Mouse (Mus musculus): ENCODE results near the gene Kctd21. TPM values are rescaled to one million over a fixed set of nuclear protein-coding genes. Genes with fewer than 3 reads are reported as not detected.

Gene Kctd21
- total and polyA plus RNA-seq, 2 experiments from 2014 or later, result 3.2 to 8.4 TPM

DNA sequence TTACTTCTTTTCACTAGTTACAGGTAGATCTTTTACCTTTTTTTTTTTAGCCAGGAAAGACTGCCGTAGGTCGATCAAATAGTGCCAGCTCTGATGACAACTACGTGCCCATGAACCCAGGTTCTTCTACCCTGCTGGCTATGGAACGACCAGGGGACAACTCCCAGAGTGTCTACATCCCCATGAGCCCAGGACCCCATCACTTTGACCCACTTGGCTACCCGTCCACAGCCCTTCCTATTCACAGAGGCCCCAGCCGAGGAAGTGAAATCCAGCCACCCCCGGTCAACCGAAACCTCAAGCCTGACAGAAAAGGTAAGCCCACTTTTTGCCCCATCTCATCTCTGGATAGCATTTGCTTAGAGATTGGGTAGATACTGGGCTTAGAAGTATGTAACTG is 30.8 kb upstream of the Kctd21 start:
- DNase-seq (ENCODE audit: low spot score) (no peak), ATAC-seq (no peak)
- 84% methylated on average over 8 of the region's 8 CpGs for WGBS
- Histone ChIP-seq H3K9me3 (ENCODE audit: low read length) (no peaks in the 10 kb centered on the region), H3K4me1 (ENCODE audit: insufficient read depth, low read length) (no peaks in the 10 kb centered on the region), H3K27me3 (ENCODE audit: insufficient read depth, low read length) (no peaks in the 10 kb centered on the region), H3K36me3 (ENCODE audit: insufficient read depth, low read length) (peaks cover 41% of the 10 kb centered on the region), H3K4me3 (ENCODE audit: low read length) (no peak overlapping the region), H3K4me2 (ENCODE audit: low read depth, low read length) (no peak overlapping the region), H3K9ac (replicated peaks; ENCODE audit: low read length) (no peak overlapping the region), H3K27ac (no peak overlapping the region)
- no peak for TF ChIP-seq CTCF (IDR thresholded peaks at IDR 0.05; ENCODE audit: low read depth)

DNA sequence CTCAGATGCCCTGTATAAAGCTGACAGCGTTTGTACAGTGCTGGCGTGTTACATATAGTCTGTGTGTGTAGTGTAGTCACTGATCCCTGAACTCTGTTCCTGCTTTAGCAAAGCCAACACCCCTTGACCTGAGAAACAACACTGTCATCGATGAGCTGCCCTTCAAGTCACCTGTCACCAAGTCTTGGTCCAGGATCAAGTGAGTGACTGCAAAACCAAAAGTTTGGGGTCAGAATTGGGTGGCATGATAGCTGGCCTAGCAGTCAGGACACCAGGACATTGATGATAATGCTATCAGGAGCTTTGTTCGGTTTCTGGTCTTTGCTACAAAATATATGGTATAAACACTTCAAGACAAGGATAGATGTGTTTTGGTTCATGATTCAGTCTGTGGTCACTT is 29.9 kb upstream of the Kctd21 start:
- no peak for TF ChIP-seq CTCF (IDR thresholded peaks at IDR 0.05; ENCODE audit: low read depth)
- Histone ChIP-seq H3K9me3 (ENCODE audit: low read length) (no peaks in the 10 kb centered on the region), H3K4me1 (ENCODE audit: insufficient read depth, low read length) (no peaks in the 10 kb centered on the region), H3K4me3 (ENCODE audit: low read length) (no peak overlapping the region), H3K9ac (replicated peaks; ENCODE audit: low read length) (no peak overlapping the region), H3K27me3 (ENCODE audit: insufficient read depth, low read length) (no peaks in the 10 kb centered on the region), H3K27ac (no peak overlapping the region), H3K4me2 (ENCODE audit: low read depth, low read length) (no peak overlapping the region), H3K36me3 (ENCODE audit: insufficient read depth, low read length) (peaks cover 46% of the 10 kb centered on the region)
- ATAC-seq (no peak), DNase-seq (ENCODE audit: low spot score) (no peak)
- 91% methylated on average over 4 of the region's 4 CpGs for WGBS

DNA sequence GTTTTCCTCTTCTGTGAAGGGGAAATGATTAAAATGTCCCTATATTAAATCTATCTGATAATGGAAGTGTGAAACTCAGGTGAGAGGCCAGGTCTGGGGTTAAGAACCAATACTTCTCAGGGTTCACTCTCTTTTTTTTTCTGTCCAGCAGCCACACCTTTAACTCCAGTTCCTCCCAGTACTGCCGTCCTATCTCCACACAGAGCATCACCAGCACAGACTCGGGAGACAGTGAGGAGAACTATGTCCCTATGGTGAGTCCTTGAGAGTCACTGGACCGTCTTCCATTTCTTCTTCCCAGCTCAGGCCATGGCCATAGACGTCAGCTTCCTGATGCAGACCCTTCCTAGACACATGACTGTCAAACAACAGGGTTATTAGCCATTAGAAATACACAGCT is 29.3 kb upstream of the Kctd21 start:
- no peak overlapping the region for H3K4me2 ChIP-seq (ENCODE audit: low read depth, low read length)
- H3K36me3 ChIP-seq (ENCODE audit: insufficient read depth, low read length), result peaks cover 50% of the 10 kb centered on the region
- no peaks in the 10 kb centered on the region for H3K27me3 ChIP-seq (ENCODE audit: insufficient read depth, low read length)
- H3K27ac ChIP-seq, result no peak overlapping the region
- no peak overlapping the region for H3K9ac ChIP-seq (replicated peaks; ENCODE audit: low read length)
- no peak overlapping the region for H3K4me3 ChIP-seq (ENCODE audit: low read length)
- no peaks in the 10 kb centered on the region for H3K9me3 ChIP-seq (ENCODE audit: low read length)
- no peak for TF ChIP-seq CTCF (IDR thresholded peaks at IDR 0.05; ENCODE audit: low read depth)
- no peak for ATAC-seq
- no peak for DNase-seq (ENCODE audit: low spot score)
- WGBS, result 87% methylated on average over 4 of the region's 4 CpGs
- H3K4me1 ChIP-seq (ENCODE audit: insufficient read depth, low read length), result no peaks in the 10 kb centered on the region

DNA sequence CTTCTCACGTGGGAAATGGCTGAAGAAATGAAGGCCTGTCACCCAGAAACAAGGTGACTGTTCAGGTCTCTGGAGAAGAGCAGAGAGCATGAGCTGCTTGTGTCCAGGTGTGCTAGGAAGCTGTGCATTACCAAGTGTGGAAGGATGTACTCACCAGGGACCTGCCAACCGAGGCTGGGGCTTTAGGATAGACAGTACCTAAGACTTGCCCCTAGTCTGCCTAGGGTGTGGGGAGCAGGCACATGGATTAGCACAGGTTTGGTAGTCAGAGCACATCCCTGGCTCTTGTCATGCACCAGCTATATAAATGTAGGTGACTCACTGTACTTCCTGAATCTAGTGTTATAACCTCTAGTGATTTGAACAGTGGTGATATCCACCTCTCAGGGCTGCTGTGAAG is 28.5 kb upstream of the Kctd21 start:
- no peak overlapping the region for H3K9ac ChIP-seq (replicated peaks; ENCODE audit: low read length)
- no peaks in the 10 kb centered on the region for H3K27me3 ChIP-seq (ENCODE audit: insufficient read depth, low read length)
- TF ChIP-seq CTCF (IDR thresholded peaks at IDR 0.05; ENCODE audit: low read depth), result no peak
- no peak overlapping the region for H3K4me3 ChIP-seq (ENCODE audit: low read length)
- no peak for ATAC-seq
- no peaks in the 10 kb centered on the region for H3K9me3 ChIP-seq (ENCODE audit: low read length)
- H3K36me3 ChIP-seq (ENCODE audit: insufficient read depth, low read length), result peaks cover 51% of the 10 kb centered on the region
- H3K4me2 ChIP-seq (ENCODE audit: low read depth, low read length), result no peak overlapping the region
- no peak overlapping the region for H3K27ac ChIP-seq
- no peaks in the 10 kb centered on the region for H3K4me1 ChIP-seq (ENCODE audit: insufficient read depth, low read length)
- DNase-seq (ENCODE audit: low spot score), result no peak
- WGBS, result 81% methylated on average over 2 of the region's 2 CpGs

DNA sequence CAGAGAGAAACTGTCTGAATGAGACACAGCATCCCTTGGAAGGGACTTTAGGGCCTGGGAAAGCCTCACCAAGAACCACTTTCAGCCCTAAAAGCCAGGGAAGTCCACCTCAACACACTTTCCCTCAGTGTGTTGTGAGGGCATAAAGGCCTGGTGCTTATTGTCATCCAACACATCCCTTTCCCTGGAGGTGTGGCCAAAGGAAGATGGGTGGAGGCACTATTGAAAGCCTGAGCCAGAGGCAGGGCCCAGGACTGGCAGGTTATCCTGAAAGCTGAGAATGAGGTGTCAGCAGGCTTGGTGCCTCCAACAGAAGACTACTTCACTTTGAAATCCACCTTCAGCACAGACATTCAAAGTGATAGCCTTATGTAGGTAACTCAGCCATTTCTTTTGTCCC is 27.7 kb upstream of the Kctd21 start:
- Histone ChIP-seq H3K27ac (no peak overlapping the region), H3K4me3 (ENCODE audit: low read length) (no peak overlapping the region), H3K9ac (replicated peaks; ENCODE audit: low read length) (no peak overlapping the region), H3K36me3 (ENCODE audit: insufficient read depth, low read length) (peaks cover 53% of the 10 kb centered on the region), H3K4me1 (ENCODE audit: insufficient read depth, low read length) (no peaks in the 10 kb centered on the region), H3K27me3 (ENCODE audit: insufficient read depth, low read length) (no peaks in the 10 kb centered on the region), H3K9me3 (ENCODE audit: low read length) (no peaks in the 10 kb centered on the region), H3K4me2 (ENCODE audit: low read depth, low read length) (no peak overlapping the region)
- ATAC-seq (no peak), DNase-seq (ENCODE audit: low spot score) (no peak)
- no peak for TF ChIP-seq CTCF (IDR thresholded peaks at IDR 0.05; ENCODE audit: low read depth)

DNA sequence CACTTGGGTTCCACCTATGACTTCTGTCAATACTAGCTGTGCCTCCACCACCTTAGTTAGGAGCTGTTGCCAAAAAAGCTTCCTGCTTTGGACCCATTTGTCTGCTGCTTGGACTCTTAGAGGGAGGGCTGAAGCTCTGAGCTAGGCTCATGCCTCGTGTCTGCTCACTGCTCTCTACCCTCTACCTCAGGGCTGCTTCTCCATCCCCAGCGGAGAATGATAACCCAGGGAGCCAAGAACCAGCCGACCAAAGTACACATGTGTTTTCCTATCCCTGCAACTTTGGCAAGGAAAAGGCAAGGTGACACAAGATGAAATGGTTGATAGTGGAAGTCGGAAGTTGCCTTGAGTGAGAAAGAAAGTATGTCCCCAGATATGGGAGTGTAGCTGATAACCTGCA is 26.9 kb upstream of the Kctd21 start:
- Histone ChIP-seq H3K9me3 (ENCODE audit: low read length) (no peaks in the 10 kb centered on the region), H3K36me3 (ENCODE audit: insufficient read depth, low read length) (peaks cover 51% of the 10 kb centered on the region), H3K4me2 (ENCODE audit: low read depth, low read length) (no peak overlapping the region), H3K4me1 (ENCODE audit: insufficient read depth, low read length) (no peaks in the 10 kb centered on the region), H3K27ac (no peak overlapping the region), H3K9ac (replicated peaks; ENCODE audit: low read length) (no peak overlapping the region), H3K27me3 (ENCODE audit: insufficient read depth, low read length) (no peaks in the 10 kb centered on the region), H3K4me3 (ENCODE audit: low read length) (no peak overlapping the region)
- TF ChIP-seq CTCF (IDR thresholded peaks at IDR 0.05; ENCODE audit: low read depth), result no peak
- ATAC-seq (no peak), DNase-seq (ENCODE audit: low spot score) (no peak)
- WGBS, result 87% methylated on average over 4 of the region's 4 CpGs

DNA sequence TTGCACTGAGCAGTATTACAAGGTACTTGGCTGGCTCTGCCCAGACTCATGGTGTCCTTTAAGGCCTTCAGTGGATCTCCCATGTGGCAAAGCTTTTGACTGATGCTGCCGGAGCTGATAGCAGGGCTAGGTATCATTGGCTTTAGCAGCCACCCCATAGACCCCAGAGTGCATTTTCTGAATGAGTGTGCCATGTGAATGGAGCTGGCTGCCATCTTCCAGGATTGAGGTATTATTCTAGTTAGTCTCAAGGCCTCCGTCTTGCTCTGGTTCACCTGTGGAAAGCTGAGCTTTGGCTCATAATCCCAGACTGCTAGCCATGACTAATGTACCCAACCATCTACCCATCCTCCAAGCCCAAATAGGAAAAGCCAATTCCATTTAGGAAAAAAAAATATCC is 25.3 kb upstream of the Kctd21 start:
- H3K27ac ChIP-seq, result no peak overlapping the region
- H3K9ac ChIP-seq (replicated peaks; ENCODE audit: low read length), result no peak overlapping the region
- no peaks in the 10 kb centered on the region for H3K4me1 ChIP-seq (ENCODE audit: insufficient read depth, low read length)
- no peaks in the 10 kb centered on the region for H3K27me3 ChIP-seq (ENCODE audit: insufficient read depth, low read length)
- no peak for TF ChIP-seq CTCF (IDR thresholded peaks at IDR 0.05; ENCODE audit: low read depth)
- no peak overlapping the region for H3K4me3 ChIP-seq (ENCODE audit: low read length)
- DNase-seq (ENCODE audit: low spot score) (no peak), ATAC-seq (no peak)
- H3K9me3 ChIP-seq (ENCODE audit: low read length), result no peaks in the 10 kb centered on the region
- 98% methylated on average over 2 of the region's 2 CpGs for WGBS
- no peak overlapping the region for H3K4me2 ChIP-seq (ENCODE audit: low read depth, low read length)
- peaks cover 64% of the 10 kb centered on the region for H3K36me3 ChIP-seq (ENCODE audit: insufficient read depth, low read length)

Measured in hindbrain, postnatal 0 days (tissue).